16 mouse cellular contexts compared by ENCODE assay signal in the genomic region with DNA sequence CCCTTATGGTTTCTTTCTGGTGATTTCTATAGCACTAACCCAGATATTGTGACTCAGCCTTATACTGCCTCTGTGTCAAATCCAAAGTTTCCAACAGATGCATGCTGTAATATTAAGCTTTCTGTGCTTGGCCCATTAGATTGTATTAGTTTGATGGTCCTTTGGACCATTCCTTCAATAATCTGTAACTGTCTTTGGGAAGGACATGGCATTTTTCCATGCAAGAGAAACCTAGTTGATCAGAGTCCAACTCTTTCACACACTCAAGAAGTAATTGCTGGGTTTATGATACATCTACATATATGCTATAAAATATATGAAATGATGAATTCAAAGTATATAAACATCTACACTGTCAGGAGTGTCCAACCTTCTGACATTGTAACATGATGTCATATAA.
"Had no signal": no experiment of that assay in that cellular context is flagged by ENCODE, and none has a peak within 500 bp of the region (broad histone marks: within the 10 kb centered on the region; RNA-seq: fewer than 3 reads in every experiment).

No protein-coding gene starts in this region.

- H3K27me3 ChIP-seq: neural tube, embryonic 13.5 days; neural tube, embryonic 15.5 days; stomach, embryonic 15.5 days had no signal

- H3K27ac ChIP-seq: neural tube, embryonic 13.5 days; neural tube, embryonic 15.5 days; stomach, embryonic 15.5 days; stomach, postnatal 0 days had no signal

- H3K36me3 ChIP-seq: neural tube, embryonic 13.5 days; neural tube, embryonic 15.5 days; stomach, embryonic 15.5 days had no signal

- H3K9ac ChIP-seq: neural tube, embryonic 13.5 days; neural tube, embryonic 15.5 days; stomach, embryonic 15.5 days had no signal

- H3K4me3 ChIP-seq: neural tube, embryonic 13.5 days; neural tube, embryonic 15.5 days; stomach, embryonic 15.5 days had no signal

- DNase-seq: retina, postnatal 1 day; right cerebral cortex, adult 18-20 months; right cerebral cortex, postnatal 14 days; right cerebral cortex, postnatal 25 days; right cerebral cortex, postnatal 4 days; spleen, adult 18-20 months; thymus, adult 18-20 months; thymus, adult 2 months; thymus, postnatal 14 days; thymus, postnatal 25 days; thymus, postnatal 36 days; thymus, postnatal 4 days had no signal

- H3K4me1 ChIP-seq: neural tube, embryonic 13.5 days; stomach, embryonic 15.5 days had no signal

- H3K4me2 ChIP-seq: neural tube, embryonic 13.5 days; neural tube, embryonic 15.5 days; stomach, embryonic 15.5 days had no signal

- H3K9me3 ChIP-seq: neural tube, embryonic 13.5 days; neural tube, embryonic 15.5 days; stomach, embryonic 15.5 days had no signal
